Mouse (Mus musculus): Measurements from ENCODE around the gene Itm2a. TPM values are rescaled to one million over a fixed set of nuclear protein-coding genes. Genes with fewer than 3 reads are reported as not detected.

The Itm2a gene
- polyA plus RNA-seq (2014; fragmentation: Illumina TruSeq; extraction: RNeasy Lipid Tissue Mini Kit (QIAGEN cat#74804); ENCODE audit: low read depth, low replicate concordance): 21.0 TPM

DNA sequence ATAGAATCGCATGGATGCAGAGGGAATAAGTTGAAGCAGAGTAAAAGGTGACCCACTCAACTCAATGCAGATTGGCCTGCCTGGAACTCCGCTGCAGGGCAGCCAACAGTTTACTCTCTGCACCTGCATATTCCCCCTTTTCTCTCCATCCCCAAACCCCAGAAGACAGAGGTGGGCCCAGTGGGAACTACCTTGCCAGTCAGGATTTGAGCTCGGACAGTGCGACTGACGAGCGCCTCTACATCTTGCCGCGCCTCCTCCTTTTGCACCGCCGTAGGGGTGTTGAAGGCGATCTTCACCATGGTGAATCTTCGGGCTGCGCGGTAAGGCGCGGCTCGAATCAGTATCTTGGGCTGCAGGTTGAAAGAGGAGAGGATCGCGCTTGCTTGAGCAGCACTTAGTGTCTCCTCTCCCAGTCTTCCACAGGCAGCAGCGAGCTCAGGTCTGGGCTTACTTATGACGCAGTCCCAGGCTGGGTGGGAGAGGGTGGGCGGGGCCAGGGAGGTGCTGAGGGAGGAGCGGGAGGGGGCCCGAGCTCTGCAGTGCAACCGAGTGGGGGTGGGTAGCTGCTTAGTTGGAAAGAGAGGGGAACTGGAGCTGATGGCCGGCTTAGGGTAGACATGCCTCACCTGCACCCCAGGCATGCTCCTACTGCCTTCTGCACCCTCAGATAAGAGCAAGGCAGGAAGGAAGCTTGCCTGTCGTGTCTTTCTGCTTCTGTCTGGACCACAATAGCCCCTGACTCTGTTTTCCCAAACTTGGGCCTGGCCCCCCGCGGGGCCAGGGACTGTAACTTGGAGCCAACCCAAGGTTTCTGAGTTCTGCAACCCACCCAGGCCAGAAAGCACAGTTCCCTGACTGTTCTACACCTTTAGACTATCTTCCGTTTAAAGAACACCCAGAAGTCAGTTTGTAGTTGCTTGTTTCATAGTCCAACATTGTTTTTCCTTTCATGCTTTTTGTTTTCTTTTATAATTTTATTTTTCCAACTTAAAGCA, at the start of gene Itm2a:
Itm2a (minus strand) TSS at position 462 of the 998 bp plus-strand sequence.

Other genes starting within 250 kb of the Itm2a start
- gene Gpr174, start 147.5 kb downstream of the Itm2a start, polyA plus RNA-seq (2014; fragmentation: Illumina TruSeq; extraction: RNeasy Lipid Tissue Mini Kit (QIAGEN cat#74804); ENCODE audit: low read depth, low replicate concordance): 0.70 TPM

All from adrenal gland, adult 10 weeks (tissue).